Mouse (Mus musculus): ENCODE measurements at regions not wholly inside any gene's neighbourhood (a gene's known extent, or its start where the extent isn't known, plus 50 kb on each side); places are given as distances from the start of the nearest gene placed in this dataset.

- ATAC-seq (replicated peaks; ENCODE audit: extremely low read depth, insufficient read depth, low FRiP score), result no peak
- no peaks in the 10 kb centered on the region for H3K4me1 ChIP-seq (ENCODE audit: control insufficient read depth, insufficient read depth, low read length)
- H3K27me3 ChIP-seq (ENCODE audit: control insufficient read depth, insufficient read depth, low read length), result no peaks in the 10 kb centered on the region
- H3K4me2 ChIP-seq (ENCODE audit: low read depth, low read length), result no peak overlapping the region
- H3K9me3 ChIP-seq (replicated peaks; ENCODE audit: control insufficient read depth, low read length), result no peaks in the 10 kb centered on the region
- H3K9ac ChIP-seq (ENCODE audit: low read length), result no peak overlapping the region
- H3K27ac ChIP-seq (ENCODE audit: low read length), result no peak overlapping the region
- WGBS, result 76% methylated on average over 1 of the region's 1 CpGs
- no peaks in the 10 kb centered on the region for H3K36me3 ChIP-seq (ENCODE audit: control insufficient read depth, insufficient read depth)
- H3K4me3 ChIP-seq (ENCODE audit: low read length), result no peak overlapping the region
Measured at GRCm38 (mm10) chr9:94089759-94090158, 448.1 kb downstream of the 1190002N15Rik start.

- no peak overlapping the region for H3K9ac ChIP-seq (ENCODE audit: low read length)
- no peak for ATAC-seq (replicated peaks; ENCODE audit: extremely low read depth, insufficient read depth, low FRiP score)
- H3K4me2 ChIP-seq (ENCODE audit: low read depth, low read length), result no peak overlapping the region
Measured at GRCm38 (mm10) chr9:94083629-94084411, 454.1 kb downstream of the 1190002N15Rik start.

GRCm38 (mm10) chr9:94074904-94075303 is 463.0 kb downstream of the 1190002N15Rik start:
- H3K36me3 ChIP-seq (ENCODE audit: control insufficient read depth, insufficient read depth), result no peaks in the 10 kb centered on the region
- no peaks in the 10 kb centered on the region for H3K27me3 ChIP-seq (ENCODE audit: control insufficient read depth, insufficient read depth, low read length)
- 45% methylated on average over 2 of the region's 2 CpGs for whole genome bisulfite sequencing
- H3K9ac ChIP-seq (ENCODE audit: low read length), result no peak overlapping the region
- ATAC-seq (replicated peaks; ENCODE audit: extremely low read depth, insufficient read depth, low FRiP score), result no peak
- no peak overlapping the region for H3K4me3 ChIP-seq (ENCODE audit: low read length)
- no peaks in the 10 kb centered on the region for H3K4me1 ChIP-seq (ENCODE audit: control insufficient read depth, insufficient read depth, low read length)
- H3K4me2 ChIP-seq (ENCODE audit: low read depth, low read length), result no peak overlapping the region
- no peaks in the 10 kb centered on the region for H3K9me3 ChIP-seq (replicated peaks; ENCODE audit: control insufficient read depth, low read length)
- no peak overlapping the region for H3K27ac ChIP-seq (ENCODE audit: low read length)

More at GRCm38 (mm10) chr9:94083629-94084411, 454.1 kb downstream of the 1190002N15Rik start:
- H3K27ac ChIP-seq (ENCODE audit: low read length), result no peak overlapping the region
- H3K9me3 ChIP-seq (replicated peaks; ENCODE audit: control insufficient read depth, low read length), result no peaks in the 10 kb centered on the region
- H3K4me3 ChIP-seq (ENCODE audit: low read length), result no peak overlapping the region
- no peaks in the 10 kb centered on the region for H3K27me3 ChIP-seq (ENCODE audit: control insufficient read depth, insufficient read depth, low read length)
- no peaks in the 10 kb centered on the region for H3K36me3 ChIP-seq (ENCODE audit: control insufficient read depth, insufficient read depth)
- 69% methylated on average over 3 of the region's 3 CpGs for WGBS
- H3K4me1 ChIP-seq (ENCODE audit: control insufficient read depth, insufficient read depth, low read length), result no peaks in the 10 kb centered on the region

DNA sequence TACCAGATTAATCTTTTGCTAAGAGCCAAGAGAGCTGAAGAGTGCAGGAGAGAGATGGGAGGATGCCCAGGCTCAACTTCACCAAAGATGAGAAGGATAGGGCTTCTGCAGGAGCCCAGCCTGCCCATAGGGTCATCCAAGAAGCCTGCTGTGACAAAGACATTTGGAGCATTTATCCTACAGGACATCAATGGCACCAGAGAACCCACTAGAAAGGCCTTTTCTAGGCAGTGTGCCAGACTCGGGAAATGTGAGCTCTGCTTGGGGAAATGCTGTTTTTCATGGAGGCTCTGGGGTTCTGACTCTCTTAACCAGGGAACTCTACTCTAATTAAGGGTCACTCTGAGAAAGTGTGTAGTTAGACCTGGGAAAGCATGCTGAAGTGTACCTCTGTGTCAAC is 470.8 kb downstream of the 1190002N15Rik start:
- H3K27ac ChIP-seq (ENCODE audit: low read length), result no peak overlapping the region
- no peaks in the 10 kb centered on the region for H3K36me3 ChIP-seq (ENCODE audit: control insufficient read depth, insufficient read depth)
- H3K9me3 ChIP-seq (replicated peaks; ENCODE audit: control insufficient read depth, low read length), result no peaks in the 10 kb centered on the region
- H3K27me3 ChIP-seq (ENCODE audit: control insufficient read depth, insufficient read depth, low read length), result no peaks in the 10 kb centered on the region
- H3K9ac ChIP-seq (ENCODE audit: low read length), result no peak overlapping the region
- ATAC-seq (replicated peaks; ENCODE audit: extremely low read depth, insufficient read depth, low FRiP score), result no peak
- no peak overlapping the region for H3K4me3 ChIP-seq (ENCODE audit: low read length)
- WGBS, result 44% methylated on average over 1 of the region's 1 CpGs
- H3K4me1 ChIP-seq (ENCODE audit: control insufficient read depth, insufficient read depth, low read length), result no peaks in the 10 kb centered on the region
- H3K4me2 ChIP-seq (ENCODE audit: low read depth, low read length), result no peak overlapping the region

DNA sequence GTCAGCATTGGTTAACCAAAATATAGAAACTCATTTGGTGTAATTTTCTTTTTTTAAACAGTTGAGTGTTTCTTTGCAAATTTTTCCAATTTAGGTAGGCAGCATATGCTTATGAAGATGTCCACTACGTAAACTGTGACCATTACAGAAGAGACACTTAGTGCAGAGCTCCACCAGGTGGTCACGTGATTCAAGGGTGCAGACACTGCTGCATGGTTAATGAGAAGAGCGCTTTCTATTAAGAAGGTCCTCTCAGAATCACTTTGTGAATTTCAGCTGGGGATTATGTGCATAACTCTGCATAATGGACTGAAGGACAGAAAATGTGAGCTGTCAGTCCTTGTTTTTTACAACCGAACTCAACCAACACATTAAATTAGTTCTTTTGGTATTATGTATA is 484.7 kb downstream of the 1190002N15Rik start:
- 73% methylated on average over 4 of the region's 4 CpGs for WGBS
- H3K9me3 ChIP-seq (replicated peaks; ENCODE audit: control insufficient read depth, low read length), result no peaks in the 10 kb centered on the region

DNA sequence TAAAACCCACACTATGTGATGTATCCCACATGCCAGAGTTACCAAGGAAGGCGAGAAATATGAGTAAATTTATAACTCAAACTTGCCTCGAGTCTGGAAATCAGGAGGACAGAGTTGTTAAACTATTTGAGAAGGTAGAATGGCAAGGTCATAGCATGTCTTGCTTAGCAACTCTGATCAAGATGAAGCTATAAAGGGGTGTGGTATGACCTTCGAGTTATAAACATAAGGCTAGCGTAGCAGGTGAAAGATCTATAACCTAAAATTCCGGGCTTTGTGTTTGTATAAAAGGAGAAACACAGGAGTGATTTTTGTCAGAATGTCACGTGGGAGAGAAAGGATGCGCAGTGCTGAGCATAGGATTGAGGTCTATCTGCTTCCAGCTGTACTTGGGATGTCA is 490.0 kb downstream of the 1190002N15Rik start:
- H3K4me2 ChIP-seq (ENCODE audit: low read depth, low read length), result no peak overlapping the region
- no peak overlapping the region for H3K9ac ChIP-seq (ENCODE audit: low read length)
- H3K27me3 ChIP-seq (ENCODE audit: control insufficient read depth, insufficient read depth, low read length), result no peaks in the 10 kb centered on the region
- no peaks in the 10 kb centered on the region for H3K9me3 ChIP-seq (replicated peaks; ENCODE audit: control insufficient read depth, low read length)
- no peaks in the 10 kb centered on the region for H3K36me3 ChIP-seq (ENCODE audit: control insufficient read depth, insufficient read depth)
- WGBS, result 76% methylated on average over 7 of the region's 7 CpGs
- H3K27ac ChIP-seq (ENCODE audit: low read length), result no peak overlapping the region
- no peak for ATAC-seq (replicated peaks; ENCODE audit: extremely low read depth, insufficient read depth, low FRiP score)
- no peak overlapping the region for H3K4me3 ChIP-seq (ENCODE audit: low read length)
- no peaks in the 10 kb centered on the region for H3K4me1 ChIP-seq (ENCODE audit: control insufficient read depth, insufficient read depth, low read length)

More for the DNA sequence above, 484.7 kb downstream of the 1190002N15Rik start:
- no peaks in the 10 kb centered on the region for H3K4me1 ChIP-seq (ENCODE audit: control insufficient read depth, insufficient read depth, low read length)
- no peak overlapping the region for H3K4me3 ChIP-seq (ENCODE audit: low read length)
- H3K36me3 ChIP-seq (ENCODE audit: control insufficient read depth, insufficient read depth), result no peaks in the 10 kb centered on the region
- no peak for ATAC-seq (replicated peaks; ENCODE audit: extremely low read depth, insufficient read depth, low FRiP score)
- no peak overlapping the region for H3K4me2 ChIP-seq (ENCODE audit: low read depth, low read length)
- no peaks in the 10 kb centered on the region for H3K27me3 ChIP-seq (ENCODE audit: control insufficient read depth, insufficient read depth, low read length)
- H3K27ac ChIP-seq (ENCODE audit: low read length), result no peak overlapping the region
- H3K9ac ChIP-seq (ENCODE audit: low read length), result no peak overlapping the region

DNA sequence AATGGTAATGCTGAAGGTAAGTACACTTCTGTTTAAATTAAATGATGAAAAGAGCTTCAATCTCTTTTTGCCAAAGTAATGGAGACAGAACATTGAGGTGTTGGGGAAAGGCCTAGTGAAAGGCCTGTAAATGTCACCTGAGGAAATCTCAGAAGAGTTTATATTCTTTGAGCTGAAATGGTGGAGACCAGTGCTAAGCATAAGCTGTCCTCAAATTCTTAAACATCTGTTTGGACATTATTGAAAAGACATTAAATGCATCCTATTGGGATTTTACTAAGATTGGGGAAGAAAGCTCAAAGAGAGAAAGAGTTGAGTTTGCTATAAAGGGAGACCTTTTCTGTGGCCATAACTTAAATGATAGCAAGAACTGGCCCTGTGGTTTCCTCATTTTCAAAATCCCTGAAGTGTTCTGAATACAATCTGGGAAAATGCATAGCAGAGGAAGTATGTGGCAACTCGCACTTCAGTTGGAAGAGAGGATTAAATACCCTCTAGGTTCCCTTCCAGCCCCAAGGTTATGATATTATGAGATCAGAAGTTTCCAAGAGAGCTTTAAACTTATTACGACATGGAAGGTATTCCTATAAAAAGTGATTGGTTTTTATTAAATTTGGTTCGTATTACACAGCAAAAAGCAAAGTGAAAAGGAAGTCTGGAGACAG is 492.3 kb downstream of the 1190002N15Rik start:
- 83% methylated on average over 3 of the region's 3 CpGs for WGBS
- no peak overlapping the region for H3K9ac ChIP-seq (ENCODE audit: low read length)
- H3K9me3 ChIP-seq (replicated peaks; ENCODE audit: control insufficient read depth, low read length), result no peaks in the 10 kb centered on the region
- H3K4me2 ChIP-seq (ENCODE audit: low read depth, low read length), result no peak overlapping the region
- H3K27me3 ChIP-seq (ENCODE audit: control insufficient read depth, insufficient read depth, low read length), result no peaks in the 10 kb centered on the region
- H3K27ac ChIP-seq (ENCODE audit: low read length), result no peak overlapping the region
- no peaks in the 10 kb centered on the region for H3K4me1 ChIP-seq (ENCODE audit: control insufficient read depth, insufficient read depth, low read length)
- H3K4me3 ChIP-seq (ENCODE audit: low read length), result no peak overlapping the region
- ATAC-seq (replicated peaks; ENCODE audit: extremely low read depth, insufficient read depth, low FRiP score), result no peak
- H3K36me3 ChIP-seq (ENCODE audit: control insufficient read depth, insufficient read depth), result no peaks in the 10 kb centered on the region

- Histone ChIP-seq H3K27me3 (ENCODE audit: control insufficient read depth, insufficient read depth, low read length) (no peaks in the 10 kb centered on the region), H3K4me1 (ENCODE audit: control insufficient read depth, insufficient read depth, low read length) (no peaks in the 10 kb centered on the region), H3K36me3 (ENCODE audit: control insufficient read depth, insufficient read depth) (no peaks in the 10 kb centered on the region), H3K27ac (ENCODE audit: low read length) (no peak overlapping the region), H3K4me2 (ENCODE audit: low read depth, low read length) (no peak overlapping the region), H3K9ac (ENCODE audit: low read length) (no peak overlapping the region), H3K4me3 (ENCODE audit: low read length) (no peak overlapping the region), H3K9me3 (replicated peaks; ENCODE audit: control insufficient read depth, low read length) (no peaks in the 10 kb centered on the region)
- 56% methylated on average over 3 of the region's 3 CpGs for WGBS
- ATAC-seq (replicated peaks; ENCODE audit: extremely low read depth, insufficient read depth, low FRiP score), result no peak
Measured at GRCm38 (mm10) chr9:94023761-94024160, 514.1 kb downstream of the 1190002N15Rik start.

- Histone ChIP-seq H3K27ac (ENCODE audit: low read length) (no peak overlapping the region), H3K27me3 (ENCODE audit: control insufficient read depth, insufficient read depth, low read length) (no peaks in the 10 kb centered on the region), H3K9ac (ENCODE audit: low read length) (no peak overlapping the region), H3K4me2 (ENCODE audit: low read depth, low read length) (no peak overlapping the region), H3K4me3 (ENCODE audit: low read length) (no peak overlapping the region), H3K9me3 (replicated peaks; ENCODE audit: control insufficient read depth, low read length) (no peaks in the 10 kb centered on the region), H3K36me3 (ENCODE audit: control insufficient read depth, insufficient read depth) (no peaks in the 10 kb centered on the region), H3K4me1 (ENCODE audit: control insufficient read depth, insufficient read depth, low read length) (no peaks in the 10 kb centered on the region)
- ATAC-seq (replicated peaks; ENCODE audit: extremely low read depth, insufficient read depth, low FRiP score), result no peak
- 63% methylated on average over 1 of the region's 1 CpGs for WGBS
Measured at GRCm38 (mm10) chr9:94021293-94021903, 516.5 kb downstream of the 1190002N15Rik start.

All from heart, embryonic 16.5 days (tissue).